Mouse (Mus musculus): ENCODE results near the gene Gm4214.
"Not testable (repeated sequence)": the region's sequence is repeated elsewhere in the genome, so short reads cannot be mapped to it uniquely, and the experiment has no call there.

Gm4214 gene

DNA sequence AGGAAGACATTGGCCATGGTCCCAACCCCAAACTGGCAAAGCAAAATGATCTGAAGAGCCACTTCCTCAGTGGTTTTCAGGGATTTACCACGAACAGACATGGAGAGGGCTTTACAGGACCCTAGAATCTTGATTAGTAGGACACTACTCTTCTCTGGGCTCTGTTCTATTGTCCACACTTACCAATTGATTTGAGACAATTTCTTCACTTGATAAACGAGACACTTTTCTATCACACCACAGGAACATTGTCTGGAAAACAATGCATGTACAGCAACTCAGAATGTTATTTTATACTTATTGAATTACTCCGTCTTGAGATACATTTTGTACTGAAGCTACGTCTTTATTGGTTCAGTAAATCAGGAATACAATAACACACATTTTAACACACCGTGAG lies at the start of gene Gm4214:
Gene Gm4214 (minus strand): TSS at position 101 of the 400 bp plus-strand sequence.
- DNase-seq (ENCODE audit: low read depth, low spot score): not testable (repeated sequence)

DNA sequence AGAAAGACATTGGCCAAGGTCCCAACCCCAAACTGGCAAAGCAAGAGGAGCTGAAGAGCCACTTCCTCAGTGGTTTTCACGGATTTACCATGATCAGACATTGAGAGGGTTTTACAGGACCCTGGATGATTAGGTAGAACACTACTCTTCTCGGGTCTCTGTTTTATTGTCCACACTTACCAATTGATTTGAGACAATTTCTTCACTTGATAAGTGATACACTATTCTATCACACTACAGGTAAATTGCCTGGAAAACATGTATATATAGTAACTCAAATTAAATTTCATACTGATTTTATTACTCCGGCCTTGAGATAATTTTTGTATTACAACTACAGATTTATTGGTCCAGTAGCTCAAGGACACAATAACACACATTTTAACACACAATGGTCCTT lies 35.4 kb upstream of the Gm4214 start, which contains the start of gene Gm4216:
Gene Gm4216 (minus strand): TSS at position 101 of the 400 bp plus-strand sequence.
- not testable (repeated sequence) for DNase-seq (ENCODE audit: low read depth, low spot score)

All from c-Kit-negative CD71-positive TER-119-positive erythroid progenitor cells, embryonic 14.5 days (primary cell).